Mouse (Mus musculus): ENCODE data around the gene Vmn2r7.
"Not testable (repeated sequence)": the region's sequence is repeated elsewhere in the genome, so short reads cannot be mapped to it uniquely, and the experiment has no call there.

Gene Vmn2r7

DNA sequence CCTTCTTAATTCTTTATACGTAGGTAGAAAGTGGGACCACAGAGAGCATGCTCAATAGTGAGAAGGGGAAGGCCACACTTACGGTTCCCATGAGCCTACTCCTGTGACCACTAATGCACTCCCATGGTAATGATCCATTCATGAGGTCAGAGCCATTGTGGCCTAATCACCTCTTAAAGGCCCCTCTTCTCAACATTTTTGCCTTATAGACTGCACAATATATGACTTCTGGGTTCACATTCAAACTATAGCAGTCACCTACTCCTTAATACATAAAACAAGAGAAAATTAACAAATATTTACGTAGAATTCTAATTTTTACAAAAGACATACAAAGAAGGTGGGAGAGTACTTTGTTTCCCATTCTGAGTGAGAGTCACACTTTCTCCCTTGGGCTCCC, at the start of gene Vmn2r7:
Gene Vmn2r7, minus strand, starts transcription at position 101 of the 400 bp plus-strand sequence.
- not testable (repeated sequence) for DNase-seq (ENCODE audit: low spot score in 2 of 2)

DNA sequence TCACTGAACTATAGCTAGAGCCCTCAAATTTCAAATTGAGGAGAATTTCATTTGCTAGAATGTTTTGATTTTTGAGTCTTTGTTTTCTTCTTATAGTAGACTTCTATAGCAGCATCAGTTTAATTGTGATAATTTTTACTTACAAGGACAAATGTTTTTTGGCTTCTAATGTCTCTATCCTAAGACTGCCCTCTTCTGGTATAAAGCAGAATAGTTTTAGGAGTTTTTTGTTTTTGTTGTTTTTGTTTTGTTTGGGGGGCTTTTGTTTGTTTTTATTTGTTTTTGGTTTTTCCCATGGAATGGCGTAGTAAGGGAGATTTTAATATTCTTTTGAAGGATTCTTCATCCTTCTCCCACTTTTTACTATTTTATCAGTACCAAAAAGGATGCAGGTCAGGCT, 45.2 kb upstream of the Vmn2r7 start:
- no peak for DNase-seq (ENCODE audit: low spot score in 2 of 2)

DNA sequence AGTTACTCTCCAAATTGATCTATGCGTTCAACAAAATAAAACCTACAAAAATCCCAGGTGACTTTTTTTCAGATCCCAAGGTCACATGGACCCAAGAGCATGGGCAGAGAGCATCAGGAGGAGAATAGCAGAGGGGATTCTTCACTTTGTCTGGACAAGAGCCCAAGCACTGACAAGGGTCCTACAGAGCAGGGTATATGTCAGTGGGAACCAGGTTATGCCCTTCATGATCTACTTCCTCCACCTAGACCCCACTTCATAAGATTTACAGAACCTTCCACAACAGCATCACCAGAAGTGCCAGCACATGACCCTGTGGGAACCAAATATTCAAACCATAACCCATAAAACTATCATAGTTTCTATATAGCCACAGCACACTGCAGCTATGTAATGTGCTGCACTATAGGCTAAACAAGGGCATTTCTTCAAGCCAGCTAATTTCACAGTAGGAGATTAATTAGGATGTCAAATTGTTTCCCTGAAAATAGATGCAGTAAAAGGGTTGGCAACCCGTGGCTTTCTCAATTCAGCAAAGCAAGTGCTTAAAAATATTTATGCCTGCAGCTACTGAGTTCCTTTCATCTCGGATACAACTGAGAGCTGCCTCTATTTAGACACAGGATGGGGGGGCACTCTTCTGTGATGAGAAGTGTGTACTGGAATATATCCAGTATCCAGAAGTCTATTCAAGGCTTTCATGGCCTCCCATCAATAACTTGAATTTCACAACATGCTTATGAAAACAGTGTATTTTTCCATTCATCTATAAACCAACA, 33.8 kb upstream of the Vmn2r7 start:
- DNase-seq (ENCODE audit: low spot score in 2 of 2): no peak

DNA sequence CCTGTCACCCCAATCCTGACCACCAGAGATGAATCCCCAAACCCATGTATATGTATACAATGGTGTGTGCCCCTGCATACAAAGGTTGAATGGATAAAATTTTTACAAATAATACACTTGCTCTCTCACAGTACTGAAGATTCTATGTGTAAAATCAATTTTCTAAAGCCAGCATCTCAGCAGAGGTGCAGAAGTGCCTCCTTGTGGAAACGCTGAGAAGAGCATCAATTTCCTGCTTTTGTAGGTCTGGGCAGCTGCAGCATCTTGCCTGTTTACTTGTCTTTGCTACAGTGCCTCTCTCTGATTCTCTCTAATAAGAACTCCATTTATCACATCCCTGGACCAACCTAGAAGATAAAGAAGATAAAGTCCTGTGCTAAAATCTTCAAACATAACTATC, 32.1 kb upstream of the Vmn2r7 start:
- no peak for DNase-seq (ENCODE audit: low spot score in 2 of 2)

DNA sequence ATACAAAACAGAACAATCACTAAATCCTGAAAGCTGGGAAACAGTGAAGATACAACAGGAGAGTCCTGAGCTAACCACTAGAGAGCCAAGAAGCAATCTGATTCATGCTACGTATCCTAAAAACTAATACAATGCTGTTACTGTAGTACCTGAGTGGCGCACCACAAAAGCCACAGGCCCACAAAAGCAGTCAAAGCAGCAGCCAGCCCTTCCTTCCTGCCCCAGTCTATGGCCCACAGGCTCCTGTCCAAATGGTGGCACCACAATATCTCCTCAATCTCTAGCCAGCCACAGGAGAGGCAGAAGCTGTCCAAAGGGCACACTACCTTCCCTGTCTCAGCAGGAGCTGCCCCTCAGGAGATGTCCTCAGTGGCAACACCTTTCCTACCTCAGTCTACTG, 1.7 kb downstream of the Vmn2r7 start:
- no peak for DNase-seq (ENCODE audit: low spot score in 2 of 2)

DNA sequence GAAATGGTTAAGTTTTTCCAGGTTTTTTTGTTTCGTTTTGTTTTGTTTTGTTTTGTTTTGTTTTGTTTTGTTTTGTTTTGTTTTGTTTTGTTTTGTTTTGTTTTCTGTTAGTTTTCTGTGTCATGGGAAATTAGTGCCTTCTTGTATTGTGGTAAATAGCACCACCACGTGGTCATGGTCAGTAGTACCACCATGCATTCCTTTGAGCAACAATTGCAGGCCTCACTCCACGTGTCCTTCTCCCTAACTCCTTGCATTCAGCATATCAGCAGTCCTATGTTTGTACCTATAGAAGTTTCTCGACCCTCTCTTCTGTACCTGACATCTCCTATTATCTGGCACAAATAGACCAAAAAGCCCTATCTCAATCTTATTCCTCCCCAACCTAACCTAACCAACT, 2.3 kb downstream of the Vmn2r7 start:
- peak in 1 of 2 experiments; percentile 61 for DNase-seq (ENCODE audit: low spot score in 2 of 2)

DNA sequence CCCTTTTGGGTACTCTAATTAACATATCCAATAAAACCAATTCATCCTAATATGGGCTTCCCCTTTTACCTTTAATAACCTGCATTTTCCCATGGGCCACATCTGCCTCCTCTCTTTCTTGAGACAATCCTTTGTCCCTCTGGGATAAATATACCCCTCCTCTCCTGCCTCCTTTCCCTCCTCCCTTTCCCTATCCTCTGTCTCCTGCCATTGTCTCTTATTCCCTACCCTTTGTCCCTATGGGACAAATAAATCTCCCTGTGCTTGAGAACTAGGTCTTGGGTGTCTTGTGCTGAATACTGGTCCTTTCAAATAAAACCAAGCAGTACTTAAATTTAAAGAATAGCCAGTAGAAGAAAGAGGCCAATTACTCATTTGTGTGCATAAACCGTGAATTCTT, 13.4 kb downstream of the Vmn2r7 start:
- DNase-seq (ENCODE audit: low spot score in 2 of 2): no peak

DNA sequence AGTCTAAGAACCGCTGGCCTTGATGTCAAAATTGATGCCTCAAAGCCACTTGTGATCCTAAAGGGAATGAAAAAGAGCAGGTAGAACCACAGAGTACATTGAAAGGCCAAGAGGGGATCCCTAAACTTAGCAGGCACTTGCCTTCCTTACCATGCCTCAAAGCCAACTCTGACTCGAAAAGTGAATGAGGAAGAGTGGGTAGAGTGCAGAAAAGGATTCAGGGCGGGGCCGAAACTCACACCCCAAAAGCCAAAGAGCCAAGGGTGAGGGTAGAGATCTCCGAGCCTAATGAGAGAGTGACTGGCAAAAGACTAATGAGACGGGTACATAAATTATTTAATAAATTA, 53.3 kb downstream of the Vmn2r7 start:
- no peak for DNase-seq (ENCODE audit: low spot score in 2 of 2)

DNA sequence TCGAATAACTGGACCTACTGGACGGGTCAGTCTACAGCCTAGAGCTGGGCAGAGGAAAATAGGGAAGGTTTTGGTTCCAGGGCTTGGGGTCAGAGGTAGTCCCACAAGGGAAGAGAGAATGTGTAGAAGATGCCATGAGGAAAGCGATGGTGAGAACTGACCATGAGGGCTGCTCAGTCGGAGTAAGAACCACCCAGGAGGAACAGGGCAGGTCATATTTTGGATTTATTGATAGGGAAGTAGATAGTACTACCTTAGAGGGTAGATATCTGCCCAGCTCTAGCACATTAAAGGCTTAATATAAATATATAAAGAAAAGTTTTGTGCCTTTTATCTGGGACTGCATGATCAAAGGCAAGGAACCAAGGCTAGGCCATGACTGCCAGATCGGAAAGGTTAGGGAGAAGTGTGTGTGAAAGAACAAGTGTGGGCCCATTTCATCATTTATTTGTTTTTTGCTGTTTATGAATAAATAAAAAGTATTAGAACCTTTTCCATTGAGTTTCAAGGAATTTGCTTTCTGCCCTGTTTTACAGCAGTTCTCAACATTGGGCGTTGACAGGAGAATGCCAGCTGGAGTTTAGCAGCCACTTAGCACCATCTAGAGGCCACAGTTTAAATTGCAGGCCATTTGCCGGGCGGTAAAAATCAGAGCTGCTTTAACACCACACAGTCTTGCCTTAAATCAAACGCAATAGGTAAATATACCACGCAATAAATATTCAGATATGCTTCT, 53.9 kb downstream of the Vmn2r7 start:
- DNase-seq (ENCODE audit: low spot score in 2 of 2): peak in 1 of 2 experiments; percentile 71

DNA sequence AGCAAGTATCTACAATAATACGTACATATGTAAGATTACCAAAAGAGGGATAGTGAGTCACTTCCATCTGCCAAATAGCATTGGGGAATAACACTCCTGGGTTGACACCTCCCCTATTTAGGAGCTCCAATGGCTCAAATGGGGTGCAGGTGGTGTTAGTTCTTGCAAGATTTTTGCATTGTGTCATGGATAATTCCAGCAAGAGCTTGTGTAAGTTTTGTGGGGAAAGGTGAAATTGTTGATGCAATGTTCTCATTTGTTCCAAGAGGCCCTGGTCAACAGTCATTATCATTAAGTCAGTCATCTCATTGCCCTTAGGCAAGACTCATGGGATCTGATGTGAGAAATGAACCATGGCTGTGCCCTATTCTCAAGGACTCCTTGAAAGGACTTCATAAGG, 61.7 kb downstream of the Vmn2r7 start:
- DNase-seq (ENCODE audit: low spot score in 2 of 2): no peak

DNA sequence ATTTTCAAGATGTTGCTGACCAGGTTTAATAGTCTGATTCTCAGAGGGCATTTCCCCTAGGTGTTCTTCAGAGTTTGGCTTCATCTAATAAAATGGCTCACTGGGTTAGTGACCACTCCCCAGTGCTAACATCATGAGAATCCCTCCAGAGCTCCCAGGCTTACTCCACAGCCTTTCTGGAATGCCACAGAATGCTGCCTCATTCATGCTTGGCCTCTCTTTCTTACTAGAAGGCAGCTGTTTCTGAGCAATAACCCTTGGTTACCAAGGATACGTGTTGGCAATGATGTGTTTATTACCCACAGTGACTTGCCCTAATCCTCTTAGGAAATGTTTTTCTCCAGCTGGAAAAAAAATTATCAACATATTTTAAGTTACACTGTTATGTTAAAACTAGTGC, 72.4 kb downstream of the Vmn2r7 start:
- no peak for DNase-seq (ENCODE audit: low spot score in 2 of 2)

DNA sequence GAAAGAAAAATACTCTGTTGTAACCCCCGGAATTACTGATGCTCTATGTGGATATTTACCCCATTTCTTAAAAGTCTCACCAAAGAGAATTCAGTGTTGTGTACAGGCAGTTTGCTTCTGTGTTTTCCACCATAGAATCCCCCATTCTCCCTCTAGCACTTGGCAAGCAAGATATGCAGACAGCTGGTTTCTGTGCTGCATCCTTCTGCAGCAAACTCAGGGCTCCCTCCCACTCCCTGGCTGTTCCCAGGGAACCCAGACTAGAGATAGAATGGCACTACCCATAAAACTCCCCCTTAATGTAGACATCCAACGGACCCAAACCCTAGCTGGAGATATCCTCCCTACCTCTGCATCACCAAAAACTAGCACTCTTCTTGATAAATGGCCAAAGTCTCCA, 88.4 kb downstream of the Vmn2r7 start:
- DNase-seq (ENCODE audit: low spot score in 2 of 2): peak; percentile 3 to 38

DNA sequence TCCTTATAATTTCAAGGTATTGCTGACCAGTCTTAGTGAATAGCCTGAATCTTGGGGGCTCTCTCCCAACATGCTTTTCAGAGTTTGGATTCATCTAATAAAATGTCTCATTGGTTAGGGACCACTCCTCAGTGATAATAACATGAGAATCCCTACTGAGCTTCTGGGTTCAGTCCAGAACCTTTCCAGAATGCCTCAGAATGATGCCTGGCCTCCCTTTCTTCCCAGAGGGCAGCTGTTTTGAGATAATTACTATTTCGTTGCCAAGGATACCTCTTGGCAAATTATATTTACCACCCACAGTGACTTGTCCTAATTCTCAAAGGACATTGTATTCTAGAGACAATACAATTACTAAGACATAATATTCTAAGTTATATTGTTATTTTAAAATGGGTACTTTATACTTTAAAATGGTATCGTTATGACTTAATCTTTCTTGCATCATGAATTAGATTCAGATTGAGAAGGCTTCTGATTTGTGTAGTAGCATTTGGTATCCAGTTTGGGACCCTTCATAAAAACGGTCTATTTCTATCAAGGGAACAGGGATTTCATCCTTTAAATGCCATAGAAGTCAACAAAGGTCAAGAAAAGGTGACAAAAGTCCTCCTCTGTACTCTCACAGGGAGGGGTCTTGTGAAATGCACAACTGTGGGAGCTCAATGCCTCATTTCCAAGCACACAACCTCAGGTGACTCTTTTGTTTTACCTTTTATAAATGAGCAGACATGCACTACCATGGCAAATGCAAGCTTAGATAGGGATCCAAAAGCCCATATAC, 117.2 kb downstream of the Vmn2r7 start:
- not testable (repeated sequence) for DNase-seq (ENCODE audit: low spot score in 2 of 2)

DNA sequence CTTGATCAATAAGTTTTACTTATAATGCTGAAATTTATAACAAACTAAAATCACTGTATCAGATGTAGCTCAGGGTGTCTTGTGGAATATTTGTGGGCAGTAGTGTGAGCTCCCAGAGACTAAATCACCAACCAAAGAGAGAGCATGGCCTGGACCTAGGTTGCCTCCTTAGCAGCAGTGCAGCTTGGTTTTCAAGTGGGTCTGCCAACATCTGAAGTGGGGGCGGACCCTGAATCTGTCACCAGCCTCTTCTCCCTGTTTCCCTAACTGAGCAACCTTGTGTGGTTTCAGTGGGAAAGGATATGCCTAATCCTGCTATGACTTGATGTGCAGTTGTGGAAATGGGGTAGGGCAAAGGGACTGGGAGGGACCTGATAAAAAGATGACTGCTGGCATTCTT, 118.8 kb downstream of the Vmn2r7 start:
- not testable (repeated sequence) for DNase-seq (ENCODE audit: low spot score in 2 of 2)

DNA sequence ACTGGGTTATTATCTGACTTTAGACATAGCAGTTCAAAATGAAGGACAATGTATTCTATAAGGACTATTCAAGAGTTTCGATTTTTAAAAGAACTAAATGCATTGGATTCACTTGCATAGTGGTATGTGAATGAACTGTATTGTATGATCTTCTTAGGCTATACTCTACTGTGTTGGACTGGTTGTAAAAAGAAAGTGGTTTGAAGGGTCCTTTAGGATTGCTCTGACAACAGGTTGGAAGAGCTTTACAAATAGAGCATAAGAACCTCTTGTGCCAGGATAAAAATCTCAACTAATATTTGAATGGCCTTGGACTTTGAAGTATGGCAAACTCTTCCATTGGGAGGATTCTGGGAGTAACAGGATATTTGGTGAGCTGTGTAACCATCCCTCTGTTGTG, 168.5 kb downstream of the Vmn2r7 start:
- not testable (repeated sequence) for DNase-seq (ENCODE audit: low spot score in 2 of 2)

Measured in left cerebral cortex, adult 9 months (tissue).